Mouse (Mus musculus) lung, adult 18-20 months (tissue): Measurements from ENCODE around the gene Ncoa4.
A peak's percentile ranks its signal among the peaks of the same experiment; 100 is the strongest.
"Not testable (repeated sequence)": the region's sequence is repeated elsewhere in the genome, so short reads cannot be mapped to it uniquely, and the experiment has no call there.

ENCODE experiments used
- DNase-seq, 2 experiments: peaks; one replicate each; pipeline ENCODE4 v3.0.0; 2022; ENCODE audit warnings: mixed read lengths in 2 of 2

Gene Ncoa4

DNA sequence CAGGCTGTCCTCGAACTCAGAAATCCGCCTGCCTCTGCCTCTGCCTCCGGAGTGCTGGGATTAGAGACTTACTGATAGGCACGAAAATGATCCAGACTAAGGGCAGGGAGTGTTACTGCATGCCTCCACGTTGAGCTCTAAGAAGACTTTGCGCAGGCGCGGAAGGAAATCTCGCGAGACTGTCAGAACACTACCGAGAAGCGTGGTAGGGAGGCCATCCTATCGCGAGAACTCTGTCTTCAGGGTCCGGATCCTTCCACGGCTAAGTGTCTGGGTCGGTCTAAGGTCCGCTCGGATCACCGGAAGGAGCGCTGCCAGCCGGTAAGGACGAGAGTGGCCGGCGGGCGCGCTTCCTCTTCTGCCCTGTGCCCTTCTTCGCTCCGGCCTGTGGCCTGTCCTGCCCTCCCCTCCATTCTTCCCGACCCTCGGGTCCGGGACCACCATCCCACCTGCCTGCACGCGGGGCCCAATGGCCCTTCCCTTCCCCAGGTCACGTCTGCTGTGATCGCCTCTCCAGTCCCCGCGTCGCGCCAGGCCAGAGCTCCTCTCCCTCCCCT lies at the start of gene Ncoa4:
Gene Ncoa4, plus strand, starts transcription at position 176 of the 557 bp plus-strand sequence.
- peak; percentile 98 for DNase-seq

DNA sequence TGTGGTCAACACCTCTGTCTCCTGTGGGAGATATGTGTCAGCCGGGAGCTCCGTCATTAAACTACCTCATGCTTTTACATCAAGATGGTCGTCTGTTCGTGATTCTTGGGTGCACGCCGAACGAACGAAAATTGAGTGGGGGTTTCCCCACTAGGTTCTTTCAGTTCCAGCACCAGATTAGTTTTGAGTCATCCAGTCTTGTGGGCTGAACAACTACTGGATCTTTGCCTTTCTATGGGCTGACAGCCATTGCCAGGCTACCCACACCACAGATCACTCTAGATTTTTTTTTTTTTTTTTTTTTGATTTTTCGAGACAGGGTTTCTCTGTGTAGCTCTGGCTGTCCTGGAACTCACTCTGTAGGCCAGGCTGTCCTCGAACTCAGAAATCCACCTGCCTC lies 47.5 kb upstream of the Ncoa4 start:
- DNase-seq: not testable (repeated sequence)

DNA sequence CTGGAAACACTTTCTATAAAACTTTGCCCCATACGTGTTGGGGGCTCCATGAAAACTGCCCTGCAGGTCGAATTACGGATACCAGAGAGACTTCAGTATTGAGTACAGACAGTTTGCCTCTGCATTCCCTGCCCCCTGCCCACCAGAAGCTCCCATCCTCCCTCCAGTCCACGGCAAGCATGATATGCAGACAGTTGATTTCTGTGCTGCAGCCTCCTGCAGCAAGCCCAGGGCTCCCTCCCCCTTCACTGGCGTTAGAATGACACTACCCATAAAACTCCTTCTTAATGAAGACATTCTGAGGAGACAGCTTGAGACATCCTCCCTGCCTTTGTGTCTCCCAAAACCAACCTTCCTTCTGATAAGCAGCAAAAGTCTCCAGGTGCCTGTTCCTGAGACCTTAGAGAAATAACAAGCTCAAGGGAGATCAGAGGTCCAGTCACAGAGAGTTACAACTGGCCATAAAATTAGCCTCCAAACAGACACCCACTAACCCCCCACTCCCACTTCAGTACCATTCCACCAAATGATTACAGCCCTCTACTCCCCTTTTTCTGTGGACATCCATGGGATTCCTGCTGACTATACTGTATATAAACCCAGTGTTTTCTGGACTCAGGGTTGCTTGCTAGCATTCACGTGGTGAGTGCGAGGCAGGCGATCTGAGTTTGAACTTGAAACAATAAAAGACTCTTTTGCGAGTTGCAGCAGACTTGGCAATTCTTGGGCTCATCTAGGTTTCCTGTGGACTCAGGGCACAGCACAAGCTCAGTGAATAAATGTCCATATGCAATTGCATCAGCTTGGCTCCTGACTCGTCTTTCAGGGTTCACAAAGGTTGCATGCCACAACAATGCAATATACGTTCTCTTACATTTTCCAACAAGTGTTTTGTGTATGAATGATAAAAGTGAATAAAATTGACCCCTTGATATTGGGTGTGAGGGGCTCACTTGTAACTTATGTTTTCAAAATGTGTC lies 38.4 kb upstream of the Ncoa4 start:
- DNase-seq: no peak

- peak; percentile 18 to 28 for DNase-seq
Observed at GRCm38 (mm10) chr14:32121920-32122315, 37.7 kb upstream of the Ncoa4 start.

- DNase-seq: no peak
Observed at GRCm38 (mm10) chr14:32124261-32124660, 35.4 kb upstream of the Ncoa4 start.

- DNase-seq: not testable (repeated sequence)
Observed at GRCm38 (mm10) chr14:32125256-32125655, 34.4 kb upstream of the Ncoa4 start.

- no peak for DNase-seq
Observed at GRCm38 (mm10) chr14:32128409-32128808, 31.3 kb upstream of the Ncoa4 start.

DNA sequence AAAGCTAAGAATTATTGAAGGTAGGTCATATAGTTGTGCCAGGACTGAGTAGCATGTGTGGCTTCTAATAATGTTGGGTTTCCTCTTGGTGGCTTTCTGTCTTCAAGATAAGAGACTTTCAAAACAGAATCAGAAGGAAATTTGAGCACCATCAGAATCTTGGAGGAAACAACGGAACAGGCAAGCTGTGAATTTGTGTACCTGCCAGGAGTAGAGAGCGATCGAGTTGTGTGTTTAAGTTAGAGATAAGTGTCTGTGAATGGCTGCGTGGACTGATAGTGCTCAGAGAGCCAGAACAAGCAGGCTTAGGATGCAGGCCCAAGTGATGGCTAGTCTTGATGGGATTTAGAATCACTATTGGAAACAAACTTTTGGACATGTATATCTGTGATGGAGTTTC lies 27.8 kb upstream of the Ncoa4 start:
- no peak for DNase-seq

DNA sequence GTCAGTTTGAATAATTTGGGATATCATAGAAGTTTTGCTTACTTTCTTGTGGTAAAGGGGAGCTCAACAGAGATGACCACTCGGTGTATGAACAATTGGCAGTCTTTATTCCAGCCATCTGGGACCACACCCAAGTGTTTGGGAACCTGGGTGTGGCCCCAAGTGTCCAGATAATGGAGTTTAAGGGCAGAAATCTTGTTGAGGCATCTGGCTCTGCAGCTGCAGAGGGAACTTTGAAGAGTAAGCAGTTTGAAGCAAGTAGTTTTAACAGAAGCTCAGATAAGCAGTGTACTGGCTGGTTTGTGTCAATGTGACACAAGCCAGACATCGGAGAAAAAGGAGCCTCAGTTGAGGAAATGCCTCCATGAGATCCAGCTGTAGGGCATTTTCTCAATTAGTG lies 25.4 kb upstream of the Ncoa4 start:
- no peak for DNase-seq

DNA sequence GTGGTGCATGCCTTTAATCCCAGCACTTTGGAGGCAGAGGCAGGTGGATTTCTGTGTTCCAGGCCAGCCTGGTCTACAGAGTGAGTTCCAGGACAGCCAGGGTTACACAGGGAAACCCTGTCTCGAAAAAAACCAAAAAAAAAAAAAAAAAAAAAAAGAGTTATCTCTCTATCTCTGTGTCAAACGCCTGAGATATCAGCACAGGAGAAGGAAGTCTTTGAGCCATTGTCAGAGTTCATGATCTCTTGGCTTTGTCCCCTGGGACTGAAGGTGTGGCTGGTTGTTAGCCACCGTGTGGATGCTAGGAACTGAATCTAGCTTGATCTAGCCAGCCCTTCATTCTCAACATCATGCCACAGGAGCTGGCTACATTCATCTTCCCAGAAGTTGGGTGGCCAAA lies 23.2 kb upstream of the Ncoa4 start:
- DNase-seq: not testable (repeated sequence)

GRCm38 (mm10) chr14:32140359-32140965 lies 19.2 kb upstream of the Ncoa4 start:
- DNase-seq: no peak

DNA sequence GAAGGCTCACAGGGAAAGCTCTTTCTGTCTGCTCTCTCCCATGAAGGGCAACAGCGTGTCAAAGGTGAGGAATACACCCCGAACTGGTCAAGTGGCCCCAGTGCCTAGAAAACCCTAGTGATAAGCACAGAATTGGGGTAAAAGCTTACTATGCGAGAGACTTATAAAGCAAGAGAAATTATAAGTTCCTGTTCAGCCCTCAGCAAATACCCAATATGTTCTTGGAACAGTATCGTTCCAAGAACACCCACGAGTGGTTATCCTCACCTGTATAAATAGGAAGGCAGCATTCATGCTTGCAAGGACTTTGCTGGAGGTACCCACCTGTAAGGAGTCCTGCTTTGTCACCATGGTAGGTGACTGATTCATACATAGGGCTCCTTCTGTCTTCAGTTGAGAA lies 17.9 kb upstream of the Ncoa4 start, which contains the start of gene Msmb:
Gene Msmb, plus strand, starts transcription at position 301 of the 400 bp plus-strand sequence.
- no peak for DNase-seq

GRCm38 (mm10) chr14:32144734-32145133 lies 14.9 kb upstream of the Ncoa4 start:
- DNase-seq: no peak

DNA sequence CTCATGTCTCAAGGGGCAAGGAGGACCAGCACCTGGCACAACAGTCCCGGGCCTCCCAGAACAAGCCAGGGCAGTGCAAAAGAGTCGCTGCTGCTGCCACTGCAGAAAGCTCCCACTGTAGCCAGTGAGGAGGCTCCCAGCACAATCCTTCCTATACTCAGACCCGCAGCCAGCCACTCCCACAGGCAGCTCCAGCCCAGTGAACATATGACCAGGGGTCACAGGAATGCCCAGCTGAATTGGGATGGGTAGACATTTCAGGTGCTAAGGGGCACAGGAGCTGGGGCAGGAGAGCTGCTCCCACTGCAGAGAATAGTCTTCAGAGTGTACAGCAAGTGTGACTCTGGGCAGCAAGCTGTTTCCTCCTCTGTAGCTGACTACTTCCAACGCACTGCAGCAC lies 14.3 kb upstream of the Ncoa4 start:
- no peak for DNase-seq

DNA sequence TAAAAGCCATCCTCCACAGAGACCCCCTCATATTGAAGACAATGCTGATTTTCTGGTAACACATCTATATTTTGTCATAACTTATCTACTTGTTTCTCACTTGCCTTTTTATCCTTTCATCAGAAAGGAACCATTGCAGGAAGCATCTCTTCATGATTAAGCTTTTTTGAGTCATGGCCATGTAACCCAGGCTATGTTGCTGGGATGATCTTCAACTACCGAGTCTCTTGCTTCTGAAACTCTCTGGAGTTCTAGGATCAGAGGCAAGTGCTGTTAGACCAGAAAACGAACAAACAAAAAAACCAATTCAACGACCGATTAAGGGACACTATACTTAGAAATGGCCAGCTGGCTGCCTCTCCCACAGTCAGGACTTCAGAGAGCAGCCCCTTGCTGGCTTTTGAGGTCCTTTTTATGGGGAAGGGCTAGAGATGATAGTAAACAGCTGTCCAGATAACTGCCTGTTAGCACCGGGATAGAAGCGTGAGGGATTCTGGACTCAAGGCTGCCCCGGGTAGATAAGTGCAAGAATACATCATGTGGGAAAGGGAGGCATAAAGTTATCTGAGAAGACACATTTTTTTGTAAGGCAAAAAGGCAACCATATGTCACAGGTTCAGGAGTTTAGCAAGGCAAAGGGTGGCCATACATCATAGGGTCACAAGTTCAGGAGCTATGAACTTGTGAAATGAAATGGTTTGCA lies 13.7 kb upstream of the Ncoa4 start:
- DNase-seq: no peak

DNA sequence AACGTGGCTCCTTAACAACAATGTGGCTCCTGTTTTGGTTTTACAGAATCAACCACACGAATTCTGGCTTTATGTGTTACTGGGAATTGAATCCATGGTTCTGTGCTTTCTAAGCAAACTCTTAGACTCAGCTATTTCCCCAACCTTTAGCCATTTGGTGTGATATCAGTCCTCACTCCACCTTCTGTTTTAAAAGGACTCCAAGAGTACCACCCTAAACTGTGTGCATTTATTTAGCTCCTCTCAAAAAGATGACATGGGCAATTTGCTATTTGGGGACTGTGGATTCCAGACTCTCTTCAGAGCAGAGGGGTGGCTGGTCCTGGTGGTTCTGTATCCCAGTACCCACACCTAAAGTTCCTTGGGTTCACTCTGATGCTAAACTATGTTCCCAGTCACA lies 13.1 kb upstream of the Ncoa4 start:
- DNase-seq: no peak

DNA sequence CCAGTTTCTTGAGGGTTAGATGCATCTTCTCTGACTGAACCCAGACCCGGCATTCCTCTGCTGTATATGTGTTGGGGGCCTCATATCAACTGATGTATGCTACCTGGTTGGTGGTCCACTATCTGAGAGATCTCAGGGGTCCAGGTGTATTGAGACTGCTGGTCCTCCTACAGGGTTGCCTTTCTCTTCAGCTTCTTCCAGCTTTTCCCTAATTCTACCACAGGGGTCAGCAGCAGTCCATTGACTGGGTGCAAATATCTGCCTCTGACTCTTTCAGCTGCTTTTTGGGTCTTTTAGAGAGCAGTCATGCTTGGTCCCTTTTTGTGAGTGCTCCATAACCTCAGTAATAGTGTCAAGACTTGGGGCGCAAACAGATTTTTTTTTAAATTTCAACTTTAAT lies 8.8 kb upstream of the Ncoa4 start:
- DNase-seq: no peak

DNA sequence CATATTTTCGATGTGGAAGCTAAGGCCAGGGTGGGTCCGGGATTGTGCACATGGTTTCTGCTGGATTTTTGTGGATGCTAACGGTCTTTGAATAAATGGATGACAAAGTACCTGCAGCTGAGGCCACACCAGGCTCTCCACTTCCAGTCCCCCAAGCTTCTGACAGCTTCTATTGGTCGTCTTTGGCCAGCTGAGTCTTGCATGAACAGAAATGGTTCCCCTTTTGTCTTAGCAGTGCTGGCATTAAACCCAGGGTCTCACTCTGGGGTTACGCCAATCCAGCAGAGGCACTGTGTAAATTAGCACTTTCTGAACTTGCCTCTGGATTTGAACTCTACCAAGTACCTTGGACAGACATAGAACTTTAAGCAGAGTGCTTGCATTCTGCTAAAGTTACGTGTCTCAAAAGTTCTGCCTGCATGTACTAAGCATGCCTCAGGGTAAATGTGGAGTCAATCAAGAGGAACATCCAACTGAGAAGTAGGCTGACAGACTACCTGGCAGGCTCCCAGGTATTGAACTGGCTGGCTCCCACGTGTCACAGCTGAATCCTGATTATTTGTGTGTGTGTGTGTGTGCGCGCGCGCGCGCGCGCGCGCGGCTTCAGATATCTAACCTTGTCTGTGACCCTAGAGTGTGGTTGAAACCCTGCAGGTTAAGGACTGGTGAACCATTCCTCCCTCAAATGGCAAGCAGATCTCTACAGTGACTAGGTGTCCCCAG lies 7.3 kb upstream of the Ncoa4 start:
- DNase-seq: no peak

GRCm38 (mm10) chr14:32153156-32153555 lies 6.5 kb upstream of the Ncoa4 start:
- no peak for DNase-seq

GRCm38 (mm10) chr14:32154758-32155157 lies 4.9 kb upstream of the Ncoa4 start:
- no peak for DNase-seq

- DNase-seq: peak in 1 of 2 experiments; percentile 9
Observed at GRCm38 (mm10) chr14:32159150-32159670, 455 bp upstream of the Ncoa4 start.

- no peak for DNase-seq
Observed at GRCm38 (mm10) chr14:32160563-32160962, 898 bp downstream of the Ncoa4 start.
